Mouse (Mus musculus): ENCODE results near the gene Lonp2. TPM values are rescaled to one million over a fixed set of nuclear protein-coding genes. Genes with fewer than 3 reads are reported as not detected.

Lonp2 gene
- polyA plus RNA-seq, 1 experiment from 2014 or later = 93.5 TPM

- 87% methylated on average over 1 of the region's 1 CpGs for WGBS
- no peaks in the 10 kb centered on the region for H3K4me1 ChIP-seq (ENCODE audit: control insufficient read depth, insufficient read depth, low read depth, low read length)
- no peaks in the 10 kb centered on the region for H3K27me3 ChIP-seq (replicated peaks; ENCODE audit: control insufficient read depth, insufficient read depth, low read length)
- ATAC-seq = no peak
- H3K4me3 ChIP-seq (ENCODE audit: low read length) = no peak overlapping the region
- H3K9ac ChIP-seq (ENCODE audit: low read depth, low read length) = no peak overlapping the region
- H3K27ac ChIP-seq (ENCODE audit: low read depth, low read length) = no peak overlapping the region
- H3K36me3 ChIP-seq (ENCODE audit: control insufficient read depth, insufficient read depth, low read length) = peaks cover 2% of the 10 kb centered on the region
- H3K4me2 ChIP-seq (ENCODE audit: low read length) = no peak overlapping the region
- H3K9me3 ChIP-seq (ENCODE audit: control insufficient read depth, low read length) = no peaks in the 10 kb centered on the region
Measured at GRCm38 (mm10) chr8:86694011-86694410, 70.2 kb downstream of the Lonp2 start.

DNA sequence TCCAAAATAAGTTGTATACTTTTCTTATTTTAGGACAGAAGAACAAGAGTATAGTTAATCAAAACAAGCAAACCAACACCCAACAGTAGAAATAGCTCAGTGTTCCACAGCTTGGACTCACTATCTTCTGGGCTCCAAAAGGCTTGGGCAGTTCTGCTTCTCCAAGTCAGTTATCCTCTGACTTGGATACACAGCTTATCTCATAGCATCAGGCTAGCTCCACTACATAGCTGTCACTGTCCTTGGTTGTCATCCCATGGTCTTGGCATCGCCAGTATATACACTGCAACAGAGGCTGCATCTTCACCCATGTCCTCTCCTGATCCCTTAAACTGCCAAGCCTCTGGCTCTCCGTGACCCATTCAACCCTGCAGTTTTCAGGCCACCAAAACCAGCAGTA, 71.9 kb downstream of the Lonp2 start:
- ATAC-seq = no peak
- Histone ChIP-seq H3K4me3 (ENCODE audit: low read length) (no peak overlapping the region), H3K9ac (ENCODE audit: low read depth, low read length) (no peak overlapping the region), H3K27ac (ENCODE audit: low read depth, low read length) (no peak overlapping the region), H3K27me3 (replicated peaks; ENCODE audit: control insufficient read depth, insufficient read depth, low read length) (no peaks in the 10 kb centered on the region), H3K4me2 (ENCODE audit: low read length) (no peak overlapping the region), H3K4me1 (ENCODE audit: control insufficient read depth, insufficient read depth, low read depth, low read length) (no peaks in the 10 kb centered on the region), H3K36me3 (ENCODE audit: control insufficient read depth, insufficient read depth, low read length) (no peaks in the 10 kb centered on the region), H3K9me3 (ENCODE audit: control insufficient read depth, low read length) (no peaks in the 10 kb centered on the region)
- 97% methylated on average over 2 of the region's 2 CpGs for WGBS

GRCm38 (mm10) chr8:86698811-86699421, 75.1 kb downstream of the Lonp2 start:
- H3K4me3 ChIP-seq (ENCODE audit: low read length) = no peak overlapping the region
- no peak overlapping the region for H3K9ac ChIP-seq (ENCODE audit: low read depth, low read length)
- ATAC-seq = no peak
- H3K36me3 ChIP-seq (ENCODE audit: control insufficient read depth, insufficient read depth, low read length) = no peaks in the 10 kb centered on the region
- H3K4me2 ChIP-seq (ENCODE audit: low read length) = no peak overlapping the region
- no peaks in the 10 kb centered on the region for H3K9me3 ChIP-seq (ENCODE audit: control insufficient read depth, low read length)
- H3K4me1 ChIP-seq (ENCODE audit: control insufficient read depth, insufficient read depth, low read depth, low read length) = no peaks in the 10 kb centered on the region
- WGBS = 76% methylated on average over 1 of the region's 1 CpGs
- no peaks in the 10 kb centered on the region for H3K27me3 ChIP-seq (replicated peaks; ENCODE audit: control insufficient read depth, insufficient read depth, low read length)
- no peak overlapping the region for H3K27ac ChIP-seq (ENCODE audit: low read depth, low read length)

GRCm38 (mm10) chr8:86699471-86699870, 75.6 kb downstream of the Lonp2 start:
- no peaks in the 10 kb centered on the region for H3K4me1 ChIP-seq (ENCODE audit: control insufficient read depth, insufficient read depth, low read depth, low read length)
- no peak overlapping the region for H3K27ac ChIP-seq (ENCODE audit: low read depth, low read length)
- no peak for ATAC-seq
- no peak overlapping the region for H3K4me2 ChIP-seq (ENCODE audit: low read length)
- H3K9me3 ChIP-seq (ENCODE audit: control insufficient read depth, low read length) = no peaks in the 10 kb centered on the region
- no peak overlapping the region for H3K4me3 ChIP-seq (ENCODE audit: low read length)
- no peaks in the 10 kb centered on the region for H3K27me3 ChIP-seq (replicated peaks; ENCODE audit: control insufficient read depth, insufficient read depth, low read length)
- H3K36me3 ChIP-seq (ENCODE audit: control insufficient read depth, insufficient read depth, low read length) = no peaks in the 10 kb centered on the region
- 95% methylated on average over 12 of the region's 12 CpGs for WGBS
- no peak overlapping the region for H3K9ac ChIP-seq (ENCODE audit: low read depth, low read length)

DNA sequence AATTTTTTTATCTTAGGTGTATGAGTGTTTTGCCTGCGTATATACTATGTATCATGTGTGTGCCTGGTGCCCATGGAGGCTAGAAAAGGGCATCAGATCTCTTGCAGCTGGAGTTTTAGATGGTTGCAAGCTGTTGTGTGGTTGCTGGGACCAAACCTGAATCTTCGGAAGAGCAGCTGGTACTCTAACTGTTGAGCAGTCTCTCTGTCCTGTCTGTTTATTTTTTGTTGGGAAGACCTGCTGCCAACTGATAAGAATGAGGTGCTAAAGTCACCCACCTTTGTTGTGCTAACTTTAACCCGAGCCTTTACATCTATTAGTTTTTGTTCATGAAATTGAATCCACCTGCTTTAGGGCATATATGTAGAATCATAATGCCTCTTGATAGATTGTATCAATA, 78.6 kb downstream of the Lonp2 start:
- ATAC-seq = no peak
- H3K9me3 ChIP-seq (ENCODE audit: control insufficient read depth, low read length) = no peaks in the 10 kb centered on the region
- H3K27me3 ChIP-seq (replicated peaks; ENCODE audit: control insufficient read depth, insufficient read depth, low read length) = no peaks in the 10 kb centered on the region
- no peak overlapping the region for H3K27ac ChIP-seq (ENCODE audit: low read depth, low read length)
- H3K4me3 ChIP-seq (ENCODE audit: low read length) = no peak overlapping the region
- H3K4me1 ChIP-seq (ENCODE audit: control insufficient read depth, insufficient read depth, low read depth, low read length) = no peaks in the 10 kb centered on the region
- no peaks in the 10 kb centered on the region for H3K36me3 ChIP-seq (ENCODE audit: control insufficient read depth, insufficient read depth, low read length)
- no peak overlapping the region for H3K9ac ChIP-seq (ENCODE audit: low read depth, low read length)
- WGBS = 89% methylated on average over 3 of the region's 3 CpGs
- H3K4me2 ChIP-seq (ENCODE audit: low read length) = no peak overlapping the region

DNA sequence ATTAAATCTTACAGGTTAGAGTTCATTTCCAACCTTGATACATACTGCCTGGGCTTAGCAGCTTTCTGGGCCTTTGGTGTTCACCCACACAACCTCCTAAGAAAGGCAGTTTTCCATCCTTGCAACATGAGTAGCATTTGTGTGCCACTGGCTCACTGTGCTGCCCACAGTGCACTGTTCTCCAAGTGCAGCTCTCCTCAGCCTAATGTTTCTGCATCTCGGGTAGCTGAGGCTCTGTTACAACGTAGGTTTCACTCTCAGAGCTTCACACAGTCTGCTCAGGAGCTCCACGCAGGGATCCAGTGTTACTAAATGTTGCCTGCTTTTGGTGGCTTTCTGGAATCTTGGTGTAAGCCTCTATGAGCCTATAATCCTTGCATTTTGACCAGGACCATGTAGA, 81.5 kb downstream of the Lonp2 start:
- ATAC-seq = no peak
- Histone ChIP-seq H3K4me2 (ENCODE audit: low read length) (no peak overlapping the region), H3K4me3 (ENCODE audit: low read length) (no peak overlapping the region), H3K4me1 (ENCODE audit: control insufficient read depth, insufficient read depth, low read depth, low read length) (no peaks in the 10 kb centered on the region), H3K9ac (ENCODE audit: low read depth, low read length) (no peak overlapping the region), H3K36me3 (ENCODE audit: control insufficient read depth, insufficient read depth, low read length) (peaks cover 4% of the 10 kb centered on the region), H3K27me3 (replicated peaks; ENCODE audit: control insufficient read depth, insufficient read depth, low read length) (no peaks in the 10 kb centered on the region), H3K27ac (ENCODE audit: low read depth, low read length) (no peak overlapping the region), H3K9me3 (ENCODE audit: control insufficient read depth, low read length) (no peaks in the 10 kb centered on the region)
- WGBS = 76% methylated on average over 3 of the region's 3 CpGs

DNA sequence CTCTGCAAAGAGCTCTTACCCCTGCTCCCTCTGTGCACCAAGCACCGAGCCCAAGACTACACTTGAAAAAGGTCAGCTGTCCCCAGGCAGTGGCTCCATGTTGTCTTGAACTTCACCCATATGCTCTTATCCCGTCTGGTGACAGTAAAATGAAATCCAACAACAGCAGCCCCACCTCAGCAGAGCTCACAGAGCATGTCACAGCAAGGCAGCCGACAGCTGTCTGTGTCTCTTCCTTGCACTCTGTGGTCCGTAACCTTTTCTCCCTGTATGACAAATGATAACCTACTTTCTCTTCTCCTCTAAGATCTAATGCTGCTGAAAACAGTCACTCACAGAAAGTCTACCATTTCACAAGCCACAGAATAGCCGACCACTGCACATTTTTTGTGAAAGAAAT, 82.9 kb downstream of the Lonp2 start:
- H3K36me3 ChIP-seq (ENCODE audit: control insufficient read depth, insufficient read depth, low read length) = peaks cover 4% of the 10 kb centered on the region
- ATAC-seq = no peak
- H3K9me3 ChIP-seq (ENCODE audit: control insufficient read depth, low read length) = no peaks in the 10 kb centered on the region
- WGBS = 90% methylated on average over 5 of the region's 5 CpGs
- no peak overlapping the region for H3K4me2 ChIP-seq (ENCODE audit: low read length)
- H3K4me3 ChIP-seq (ENCODE audit: low read length) = no peak overlapping the region
- no peak overlapping the region for H3K27ac ChIP-seq (ENCODE audit: low read depth, low read length)
- H3K4me1 ChIP-seq (ENCODE audit: control insufficient read depth, insufficient read depth, low read depth, low read length) = no peaks in the 10 kb centered on the region
- H3K27me3 ChIP-seq (replicated peaks; ENCODE audit: control insufficient read depth, insufficient read depth, low read length) = no peaks in the 10 kb centered on the region
- H3K9ac ChIP-seq (ENCODE audit: low read depth, low read length) = no peak overlapping the region

- 79% methylated on average over 4 of the region's 4 CpGs for WGBS
- no peak overlapping the region for H3K4me2 ChIP-seq (ENCODE audit: low read length)
- H3K27me3 ChIP-seq (replicated peaks; ENCODE audit: control insufficient read depth, insufficient read depth, low read length) = no peaks in the 10 kb centered on the region
- H3K4me1 ChIP-seq (ENCODE audit: control insufficient read depth, insufficient read depth, low read depth, low read length) = no peaks in the 10 kb centered on the region; the same call in 1 of the 2 replicates
- no peak overlapping the region for H3K4me3 ChIP-seq (ENCODE audit: low read length)
- no peak overlapping the region for H3K9ac ChIP-seq (ENCODE audit: low read depth, low read length)
- H3K9me3 ChIP-seq (ENCODE audit: control insufficient read depth, low read length) = no peaks in the 10 kb centered on the region
- H3K27ac ChIP-seq (ENCODE audit: low read depth, low read length) = no peak overlapping the region
- peaks cover 4% of the 10 kb centered on the region for H3K36me3 ChIP-seq (ENCODE audit: control insufficient read depth, insufficient read depth, low read length)
- no peak for ATAC-seq
Measured at GRCm38 (mm10) chr8:86707873-86708272, 84.0 kb downstream of the Lonp2 start.

GRCm38 (mm10) chr8:86712594-86712993, 88.8 kb downstream of the Lonp2 start:
- Histone ChIP-seq H3K27me3 (replicated peaks; ENCODE audit: control insufficient read depth, insufficient read depth, low read length) (no peaks in the 10 kb centered on the region), H3K4me1 (ENCODE audit: control insufficient read depth, insufficient read depth, low read depth, low read length) (peaks cover 11% of the 10 kb centered on the region), H3K36me3 (ENCODE audit: control insufficient read depth, insufficient read depth, low read length) (peaks cover 7% of the 10 kb centered on the region), H3K4me2 (ENCODE audit: low read length) (no peak overlapping the region), H3K9ac (ENCODE audit: low read depth, low read length) (no peak overlapping the region), H3K9me3 (ENCODE audit: control insufficient read depth, low read length) (no peaks in the 10 kb centered on the region), H3K4me3 (ENCODE audit: low read length) (no peak overlapping the region), H3K27ac (ENCODE audit: low read depth, low read length) (no peak overlapping the region)
- no peak for ATAC-seq
- WGBS = 89% methylated on average over 3 of the region's 3 CpGs

Measured in hindbrain, embryonic 16.5 days (tissue).